Mouse (Mus musculus) adipocyte (in vitro differentiated cells): Measurements from ENCODE around the gene Dlx3.

Source experiments
- DNase-seq: peaks from one replicate; pipeline ENCODE4 v3.0.0-alpha.2; 2016; ENCODE audit warnings: low spot score

Dlx3 gene

DNA sequence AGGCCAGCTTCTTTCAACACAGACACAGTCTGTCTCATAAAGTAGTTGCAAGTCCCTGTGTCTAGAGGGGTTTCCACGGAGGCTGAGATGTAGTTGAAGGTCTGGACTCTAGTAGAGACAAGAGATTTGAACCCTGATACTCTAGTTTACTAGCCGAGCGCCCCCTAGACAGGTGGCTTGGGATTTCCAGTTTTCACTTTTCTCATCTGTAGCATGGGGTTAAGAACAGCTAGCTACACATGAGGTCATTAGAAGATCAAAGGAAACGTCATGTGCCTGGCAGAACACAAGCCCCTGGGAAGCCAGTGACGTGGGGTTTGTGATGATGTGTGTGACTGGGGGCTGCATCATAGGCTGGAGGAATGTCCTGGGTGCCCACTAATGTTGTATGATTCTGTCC, 37.4 kb downstream of the Dlx3 start:
- no peak for DNase-seq

DNA sequence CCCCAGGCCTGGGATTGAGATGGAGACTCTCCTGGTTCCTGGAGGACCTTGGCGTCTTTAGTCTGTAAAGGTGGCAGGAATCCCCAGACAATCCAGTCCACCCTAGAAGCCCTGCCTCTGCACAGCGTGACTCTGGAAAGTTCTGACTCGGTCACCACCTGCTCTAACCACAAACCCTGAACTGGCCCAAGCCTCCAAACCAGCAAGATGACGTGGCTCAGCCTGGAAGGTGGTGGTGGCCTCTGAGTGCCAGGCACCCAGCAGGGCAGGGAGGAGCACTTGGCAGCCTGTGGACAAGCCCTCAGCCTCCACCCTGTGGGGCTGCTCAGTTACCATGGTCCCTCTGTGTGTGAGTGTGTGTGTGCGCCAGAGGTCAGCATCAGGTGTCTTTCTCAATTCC, 38.0 kb downstream of the Dlx3 start:
- DNase-seq, result no peak

DNA sequence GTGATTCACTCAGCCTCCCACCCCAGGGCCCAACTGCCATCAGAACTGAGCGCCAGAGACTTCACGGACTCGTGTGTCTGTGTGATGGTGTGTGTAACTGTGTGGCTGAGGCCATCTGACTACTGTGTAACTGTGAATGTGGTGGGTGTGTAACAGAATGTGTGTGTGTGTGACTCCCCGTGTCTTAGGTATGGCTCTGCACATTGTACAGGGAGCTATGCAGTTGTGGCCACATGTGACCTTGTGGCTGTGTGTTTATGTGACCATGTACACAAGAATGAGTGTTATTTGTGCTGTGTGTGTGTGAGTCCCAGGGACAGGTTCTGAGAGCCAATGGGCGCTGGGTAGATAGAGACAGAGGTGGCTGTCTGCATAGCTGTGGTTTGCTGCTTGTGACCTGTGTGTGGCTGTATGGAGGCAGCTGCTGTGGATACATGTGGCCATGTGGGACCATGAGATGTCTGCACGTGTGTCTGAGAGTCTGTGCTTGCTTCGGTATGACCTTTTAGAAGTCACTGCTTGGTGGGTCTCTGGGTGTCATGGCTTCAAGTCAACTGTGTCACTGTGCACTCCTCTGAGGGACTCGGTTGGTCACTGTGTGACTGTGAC, 39.9 kb downstream of the Dlx3 start:
- DNase-seq, result no peak

DNA sequence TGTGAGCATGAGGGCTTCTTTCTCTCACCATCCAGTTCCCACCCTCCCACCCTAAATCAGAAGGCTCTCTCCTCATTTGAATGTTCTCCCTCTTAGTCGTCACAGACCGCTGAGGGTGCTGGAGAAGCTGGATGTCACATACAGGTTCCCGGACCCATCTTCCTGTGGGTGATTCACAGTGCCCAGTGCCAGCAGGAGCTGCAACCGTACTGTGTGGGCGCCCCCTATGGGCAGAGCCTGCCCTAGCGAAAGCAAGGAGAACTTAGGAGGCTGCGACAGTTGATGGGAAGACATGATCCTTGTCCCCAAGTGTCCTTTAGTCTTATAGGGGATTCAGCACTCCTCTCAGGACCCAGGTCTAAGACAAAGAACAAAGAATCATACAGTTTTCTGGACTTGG, 40.8 kb downstream of the Dlx3 start:
- no peak for DNase-seq

DNA sequence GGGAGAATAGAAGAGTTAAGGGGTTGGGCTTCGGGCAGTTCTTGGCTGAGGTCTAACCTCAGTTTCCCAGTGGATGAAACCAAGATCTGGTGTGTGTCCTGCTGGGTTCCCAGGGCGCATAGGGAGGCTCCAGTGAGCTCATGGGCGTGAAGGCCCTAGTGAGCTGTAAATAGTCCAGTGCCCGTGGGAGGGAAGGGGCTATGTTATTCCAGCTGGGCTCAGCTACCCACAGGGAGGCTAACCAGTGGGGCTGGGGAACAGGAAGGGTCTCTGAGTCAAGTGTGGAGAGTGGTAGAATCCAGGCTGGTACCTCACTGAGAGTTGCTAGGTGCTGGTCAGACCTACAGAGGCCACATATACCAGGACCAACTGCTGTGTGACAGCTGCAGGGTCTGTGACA, 41.8 kb downstream of the Dlx3 start:
- DNase-seq, result no peak

DNA sequence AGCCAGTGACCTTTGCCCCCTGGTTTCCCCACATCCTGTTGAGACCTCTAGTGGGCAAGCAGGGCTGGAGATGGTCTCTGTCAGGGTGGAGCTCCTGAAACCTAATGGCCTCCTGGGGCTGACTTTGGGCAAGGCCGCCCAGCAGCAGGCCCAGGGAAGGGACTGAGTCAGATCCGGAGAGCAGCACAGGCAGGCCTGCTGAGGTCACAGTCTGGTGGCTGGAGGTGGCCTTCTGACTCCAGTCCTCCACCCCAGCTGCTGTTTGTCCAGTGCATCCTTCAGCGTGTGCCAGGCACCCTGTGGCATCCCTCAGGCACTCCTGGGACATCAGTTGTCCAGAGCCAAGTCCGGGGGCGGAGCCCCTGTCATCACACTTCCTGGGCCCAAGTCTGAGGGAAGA, 45.9 kb downstream of the Dlx3 start:
- DNase-seq, result no peak
